Mouse (Mus musculus): ENCODE data around the gene Sobp.

DNA sequence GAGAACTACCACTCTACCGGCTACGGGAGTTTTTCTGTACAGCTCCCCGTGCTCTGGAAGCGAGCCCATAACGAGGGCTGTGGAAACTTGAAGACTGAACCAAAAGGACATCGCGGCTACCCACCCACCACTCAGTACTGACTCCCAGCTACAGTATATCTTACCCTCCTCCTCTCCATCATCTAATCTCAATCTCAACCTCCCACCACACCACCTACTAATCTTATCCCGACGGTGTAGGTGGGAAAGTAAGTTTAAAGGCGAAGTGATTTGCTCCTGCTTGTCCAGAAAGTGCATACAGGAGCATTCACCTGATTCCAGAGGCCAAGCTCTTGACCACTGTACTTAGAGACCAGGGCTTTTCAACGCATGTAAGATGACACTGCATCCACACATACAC is 40.3 kb downstream of the Sobp start:
- TF ChIP-seq CTCF (IDR thresholded peaks at IDR 0.05; ENCODE audit: borderline replicate concordance, insufficient read depth, low read depth, low read length) (no peak), POLR2A (IDR thresholded peaks at IDR 0.05; ENCODE audit: borderline replicate concordance, insufficient read depth, low read length) (no peak)

Data from cerebellum, adult 2 months (tissue).